Mouse (Mus musculus) liver, embryonic 14.5 days (tissue): ENCODE data around the gene Pam.

Experiments used
- CTCF ChIP-seq: IDR thresholded peaks from 2 replicates; pipeline ENCODE4 v1.5.1; 2016; ENCODE audit warnings: antibody characterized with exemption, low read depth, control low read depth
- EP300 ChIP-seq: IDR thresholded peaks from 2 replicates; pipeline ENCODE4 v1.6.1; 2016; ENCODE audit warnings: antibody characterized with exemption, low read depth

GRCm38 (mm10) chr1:98025924-98026640 lies 69.4 kb downstream of the Pam start:
- no peak for TF ChIP-seq CTCF
- no peak for TF ChIP-seq EP300
